Mouse (Mus musculus) heart, adult 2 months (tissue): Measurements from ENCODE around the gene Sh3glb1.

Experiments used
- CTCF ChIP-seq: fragments of 200-600 bp; IDR thresholded peaks from 2 replicates; pipeline ENCODE4 v1.8.1; 2022; ENCODE audit warnings: antibody characterized with exemption, mild to moderate bottlenecking, moderate library complexity
- EP300 ChIP-seq: fragments of 200-500 bp; IDR thresholded peaks from 2 replicates; pipeline ENCODE4 v1.6.1; 2011; ENCODE audit warnings: low read depth, low read length, control low read depth; ENCODE audit not compliant: insufficient read depth

GRCm38 (mm10) chr3:144697942-144698341, 22.2 kb downstream of the Sh3glb1 start:
- TF ChIP-seq EP300 (no peak), CTCF (no peak)
